Mouse (Mus musculus): Measurements from ENCODE around the gene Wdr12.

DNA sequence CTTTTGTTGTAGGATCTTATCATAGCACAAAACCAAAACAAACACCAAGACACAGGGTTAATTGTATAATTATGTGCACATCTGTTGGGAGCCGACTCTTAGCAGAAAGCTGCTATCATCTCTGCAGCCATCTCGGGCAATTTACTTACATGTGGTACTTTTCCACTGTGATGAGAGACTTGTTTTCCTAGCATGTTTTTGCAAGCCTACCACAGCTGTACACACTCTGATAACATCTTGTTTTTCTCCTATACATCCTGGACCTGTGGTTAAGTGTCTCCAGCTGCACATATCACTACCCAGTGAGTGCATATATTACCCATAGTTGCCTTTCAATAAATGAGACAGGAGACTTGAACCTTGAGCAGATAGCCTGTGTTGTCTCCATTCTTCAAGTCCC lies 23.5 kb downstream of the Wdr12 start:
- TF ChIP-seq POLR2A (IDR thresholded peaks at IDR 0.05; ENCODE audit: insufficient read depth, low read depth, low read length), result no peak
- no peak for TF ChIP-seq CTCF (IDR thresholded peaks at IDR 0.05)

Data from heart, adult 2 months (tissue).